Mouse (Mus musculus) ovary, adult 2 months (tissue): ENCODE measurements around the gene Sf3a3. TPM values are rescaled to one million over a fixed set of nuclear protein-coding genes. Genes with fewer than 3 reads are reported as not detected.

Source experiments
- polyA plus RNA-seq: library from polyadenylated mRNA; depleted of rRNA; stranded (reverse); fragments of >200 nt; gene quantifications from 2 replicates; pipeline ENCODE4 v1.2.3, GENCODE M21; 2012; rRNA removed

The Sf3a3 gene
- 11.9 and 16.2 TPM in 2 replicates for polyA plus RNA-seq

DNA sequence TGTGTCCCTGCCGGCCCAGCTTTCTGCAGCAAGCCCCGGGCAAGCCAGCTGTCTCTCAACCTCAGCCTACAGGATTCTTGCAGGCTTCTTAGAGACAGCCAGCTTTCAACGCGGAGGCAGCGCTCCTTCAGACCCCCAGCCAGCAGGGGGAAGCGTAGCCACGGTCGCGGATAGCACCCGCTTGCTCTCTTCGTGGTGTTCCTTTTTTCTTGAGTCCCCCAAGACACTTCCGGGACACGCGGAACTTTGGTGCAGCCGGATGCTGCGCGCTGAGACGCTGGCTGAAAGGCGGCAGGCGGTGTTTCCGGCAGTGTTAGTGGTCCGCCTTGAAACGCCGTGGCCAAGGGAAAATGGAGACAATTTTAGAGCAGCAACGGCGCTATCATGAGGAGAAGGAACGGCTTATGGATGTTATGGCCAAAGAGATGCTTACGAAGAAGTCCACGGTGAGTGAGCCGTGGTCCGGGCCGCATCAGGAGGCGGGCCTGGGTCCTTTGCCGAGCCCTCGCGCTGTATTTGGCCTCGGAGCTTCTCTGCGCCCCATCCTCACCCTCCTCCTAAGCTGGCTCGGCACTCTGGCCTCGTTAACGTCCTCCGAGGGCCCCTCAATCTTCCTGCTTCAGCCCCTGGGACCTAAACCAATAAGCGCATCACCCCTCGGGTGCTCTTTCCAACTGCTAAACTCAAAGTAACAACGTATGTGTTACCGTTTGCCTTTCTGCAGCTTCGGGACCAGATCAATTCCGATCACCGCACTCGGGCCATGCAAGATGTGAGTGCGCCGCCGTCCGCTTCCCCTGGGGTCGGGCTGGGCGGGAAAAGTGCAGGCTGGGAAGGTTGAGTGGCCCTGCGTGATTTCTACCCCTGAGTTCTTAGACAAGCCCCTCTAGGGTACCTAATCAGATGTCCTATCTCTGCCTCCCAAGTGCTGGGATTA, at the start of gene Sf3a3:
TSS of gene Sf3a3 (plus strand) at position 232 of the 937 bp plus-strand sequence.

DNA sequence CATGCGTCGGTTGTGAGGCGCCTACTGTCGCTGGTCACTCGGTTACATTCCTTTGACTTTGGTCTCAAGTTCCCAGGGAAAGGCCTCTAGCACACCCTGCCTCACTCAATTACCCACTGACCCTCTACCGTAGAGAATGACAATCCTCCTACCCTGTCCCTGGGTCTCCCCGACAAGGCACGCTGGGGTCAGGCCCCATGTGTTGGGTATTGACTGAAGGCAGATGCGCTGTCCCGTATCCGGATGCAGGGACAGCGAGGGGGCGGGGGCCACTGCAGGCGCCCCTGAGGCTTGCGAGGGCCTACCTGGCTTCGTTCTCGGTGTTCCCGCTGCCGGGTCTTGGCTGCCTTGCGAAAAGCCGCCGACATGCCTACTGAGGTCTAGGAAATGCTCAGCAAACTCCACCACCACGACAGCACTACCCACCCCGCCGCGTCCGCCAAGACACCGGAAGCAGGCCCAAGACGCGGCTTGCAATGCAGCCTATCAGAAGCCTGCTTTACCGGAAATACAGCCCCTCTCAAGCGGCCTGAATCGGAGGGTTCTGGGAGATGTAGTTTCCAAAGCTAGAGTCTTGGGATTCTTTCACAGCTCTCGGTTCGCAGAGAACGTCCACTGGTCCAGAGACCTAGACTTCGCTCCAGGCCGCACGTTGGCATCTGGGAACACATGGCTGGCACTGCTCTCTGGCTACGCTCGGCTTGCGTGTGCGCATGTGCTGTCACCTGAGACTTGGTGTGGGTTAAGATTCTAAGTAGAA, 21.3 kb upstream of the Sf3a3 start, which contains the start of gene Utp11:
TSS of gene Utp11 (minus strand) at position 466 of the 760 bp plus-strand sequence.

DNA sequence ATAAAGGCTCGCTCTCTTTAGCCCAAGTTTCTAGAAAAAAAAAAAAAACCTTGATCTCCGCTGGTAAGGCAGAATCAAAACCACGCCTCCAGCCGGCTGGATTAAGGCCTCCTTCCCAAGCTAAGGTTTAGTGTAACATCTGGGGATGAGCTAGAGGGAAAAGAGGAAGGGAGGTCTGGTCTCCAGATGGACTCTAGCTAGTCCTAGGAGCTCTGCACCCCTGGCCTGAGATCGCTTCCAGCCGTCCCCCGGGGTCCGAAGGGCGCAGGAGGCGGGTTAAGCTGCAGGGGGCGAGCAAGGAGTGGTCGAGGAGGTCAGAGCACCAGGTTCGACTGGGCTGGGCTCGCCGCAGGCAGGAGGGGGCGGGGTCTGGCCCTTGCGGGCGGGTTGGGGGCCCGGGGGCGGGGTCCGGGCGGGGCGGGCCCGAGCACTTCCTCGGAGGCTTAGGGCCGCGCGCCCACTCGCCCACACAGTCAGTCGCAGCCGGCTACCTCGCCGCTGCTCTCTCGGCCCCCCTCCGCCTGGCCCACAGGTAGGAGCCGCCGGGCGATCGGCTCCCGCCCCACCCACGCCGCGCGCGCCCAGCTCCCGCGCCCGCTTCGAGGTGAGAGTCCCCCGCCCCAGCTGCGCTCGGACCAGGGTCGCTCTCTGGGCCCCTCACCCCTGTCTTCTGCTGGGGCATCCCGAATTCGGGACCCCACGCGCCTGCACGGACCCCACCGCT, 14.2 kb upstream of the Sf3a3 start, which contains the start of gene Fhl3:
TSS of gene Fhl3 (plus strand) at position 454 of the 724 bp plus-strand sequence.

DNA sequence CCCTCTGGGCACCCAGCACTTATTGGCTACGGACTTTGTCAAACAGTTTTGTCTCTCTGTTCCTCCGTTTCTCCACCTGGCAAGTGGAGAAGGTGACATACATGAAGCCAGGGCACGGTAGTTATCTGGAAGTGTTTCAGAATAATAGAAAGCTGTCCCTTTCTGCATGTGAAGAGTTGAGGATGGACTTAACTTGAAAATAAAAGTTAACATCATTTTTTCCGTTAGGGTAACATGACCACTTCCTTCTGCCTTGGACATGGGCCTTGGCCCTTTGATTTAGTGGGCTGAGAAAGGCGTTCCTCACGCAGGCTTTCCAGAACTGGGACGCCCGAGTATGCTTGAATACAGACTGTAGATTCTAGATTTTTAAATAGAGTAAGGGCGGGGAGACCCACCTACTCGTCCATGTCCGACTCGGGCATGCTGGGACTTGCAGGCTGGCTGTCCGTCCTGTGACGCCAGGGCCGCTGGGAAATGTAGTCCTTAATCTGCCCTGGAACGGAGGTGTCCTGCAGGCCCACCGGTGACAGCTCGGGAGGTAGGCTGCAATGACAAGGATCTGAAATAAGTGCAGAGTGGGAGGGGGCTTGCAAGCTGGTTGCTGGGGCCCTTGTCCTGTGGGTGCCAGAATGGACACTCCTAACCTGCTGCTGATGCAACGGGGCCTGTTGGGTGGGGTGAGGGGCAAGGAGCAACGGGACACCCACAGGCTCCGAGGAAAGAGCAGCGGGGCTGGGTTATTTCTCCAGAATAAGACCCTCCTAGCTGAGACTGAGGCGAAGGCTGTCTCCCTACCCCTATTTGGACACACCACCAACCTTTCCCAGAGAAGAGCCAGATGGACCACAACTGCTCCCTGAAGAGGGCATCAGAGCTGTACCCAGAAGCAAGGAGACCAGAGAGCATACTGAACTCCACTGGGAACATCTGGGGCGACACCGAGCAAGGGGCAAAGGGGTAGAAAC, 27.1 kb downstream of the Sf3a3 start, which contains the start of gene Inpp5b:
TSS of gene Inpp5b (plus strand) at position 475 of the 968 bp plus-strand sequence.

Other genes with a start within 250 kb of the Sf3a3 start
- gene 3100002H09Rik, start 104.0 kb upstream of the Sf3a3 start, polyA plus RNA-seq: not detected in 2 replicates
- 0.45 and 0.46 TPM in 2 replicates for gene Pou3f1, start 58.0 kb upstream of the Sf3a3 start, polyA plus RNA-seq
- gene Utp11, start 21.2 kb upstream of the Sf3a3 start, polyA plus RNA-seq: 2.4 and 2.9 TPM in 2 replicates
- 32.2 and 53.9 TPM in 2 replicates for gene Fhl3, start 14.1 kb upstream of the Sf3a3 start, polyA plus RNA-seq
- gene Inpp5b, start 27.1 kb downstream of the Sf3a3 start, polyA plus RNA-seq: 28.2 and 33.8 TPM in 2 replicates
- 6.4 and 8.5 TPM in 2 replicates for gene Mtf1, start 87.3 kb downstream of the Sf3a3 start, polyA plus RNA-seq
- 52.3 and 64.7 TPM in 2 replicates for gene Yrdc, start 135.9 kb downstream of the Sf3a3 start, polyA plus RNA-seq
- 106 and 134 TPM in 2 replicates for gene 1110065P20Rik, start 136.4 kb downstream of the Sf3a3 start, polyA plus RNA-seq
- 1.6 and 1.9 TPM in 2 replicates for gene Maneal, start 147.4 kb downstream of the Sf3a3 start, polyA plus RNA-seq
- 0.12 and 0.16 TPM in 2 replicates for gene Epha10, start 166.1 kb downstream of the Sf3a3 start, polyA plus RNA-seq
- gene 9930104L06Rik, start 222.3 kb downstream of the Sf3a3 start, polyA plus RNA-seq: 21.4 and 22.0 TPM in 2 replicates
- gene Cdca8, start 224.5 kb downstream of the Sf3a3 start, polyA plus RNA-seq: 11.3 and 19.8 TPM in 2 replicates